Mouse (Mus musculus): ENCODE results near the gene Slc39a9. TPM values are rescaled to one million over a fixed set of nuclear protein-coding genes. Genes with fewer than 3 reads are reported as not detected.

Gene Slc39a9
- 26.8 and 29.1 TPM in 2 replicates for polyA plus RNA-seq (2012; rRNA removed)

DNA sequence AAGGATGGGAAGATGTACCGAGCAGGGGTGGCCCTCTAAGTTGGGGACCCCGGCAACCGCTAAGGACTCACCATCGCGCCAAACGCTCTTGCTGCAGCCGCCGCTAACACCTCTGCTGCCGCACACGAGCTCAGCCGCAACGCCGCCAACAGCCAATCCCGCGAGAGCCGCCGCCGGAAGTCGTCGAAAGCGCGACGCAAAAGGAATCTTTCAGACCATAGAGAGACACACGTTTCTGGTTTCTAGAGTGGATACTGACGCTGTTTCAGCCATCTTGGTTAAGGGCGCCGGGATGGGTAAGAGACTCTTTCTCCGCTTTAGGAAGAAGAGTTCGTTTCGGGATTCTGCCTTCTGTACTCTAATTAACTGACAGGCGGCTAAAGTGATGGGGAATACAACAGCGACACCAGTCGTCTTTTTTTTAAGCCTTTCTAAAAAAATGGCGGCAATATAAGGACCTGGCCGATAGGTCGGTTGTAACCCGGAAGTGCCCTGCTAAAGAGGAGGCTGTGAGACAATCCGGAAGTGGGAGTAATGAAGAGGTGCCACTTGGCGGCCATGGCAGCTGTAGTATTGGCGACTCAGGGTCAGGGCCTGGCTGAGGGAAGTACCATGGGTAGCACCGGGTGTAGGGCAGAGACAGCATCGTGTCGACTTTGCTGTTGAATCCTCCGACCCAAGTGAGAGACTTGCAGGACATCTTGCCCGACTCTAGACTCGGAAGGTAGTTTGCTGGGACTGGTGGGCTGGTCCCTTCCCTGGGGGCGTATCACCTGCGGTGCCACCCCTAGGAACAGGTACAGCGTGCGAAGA is at the start of gene Slc39a9, which contains the start of gene Erh:
Slc39a9 (plus strand) TSS at position 191 of the 813 bp plus-strand sequence.
Erh (minus strand) TSS at position 649 of the 813 bp plus-strand sequence.
- peak; percentile 88 to 96 for DNase-seq (ENCODE audit: extremely low spot score in 1 of 2, low spot score in 1 of 2)

DNA sequence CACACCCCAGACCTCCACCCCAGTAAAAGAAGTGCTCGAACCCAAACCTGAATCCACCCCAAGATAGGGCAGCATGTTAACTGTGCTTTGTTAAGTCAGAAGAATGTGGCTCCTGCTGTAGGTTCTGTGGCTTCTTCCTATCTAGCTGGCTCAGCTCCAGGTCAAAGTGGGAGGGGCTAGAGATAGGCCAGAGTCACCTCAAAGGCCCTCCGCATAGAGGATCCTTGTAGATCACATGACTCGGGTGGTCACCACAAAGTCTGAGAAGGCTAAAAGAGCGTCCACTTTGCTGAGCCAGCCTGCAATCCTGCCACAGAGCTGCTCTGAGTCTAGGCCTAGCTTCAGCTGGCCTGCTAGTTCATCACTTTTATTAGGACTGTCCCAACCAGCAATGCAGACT is 49.5 kb upstream of the Slc39a9 start:
- no peak for DNase-seq (ENCODE audit: extremely low spot score in 1 of 2, low spot score in 1 of 2)

DNA sequence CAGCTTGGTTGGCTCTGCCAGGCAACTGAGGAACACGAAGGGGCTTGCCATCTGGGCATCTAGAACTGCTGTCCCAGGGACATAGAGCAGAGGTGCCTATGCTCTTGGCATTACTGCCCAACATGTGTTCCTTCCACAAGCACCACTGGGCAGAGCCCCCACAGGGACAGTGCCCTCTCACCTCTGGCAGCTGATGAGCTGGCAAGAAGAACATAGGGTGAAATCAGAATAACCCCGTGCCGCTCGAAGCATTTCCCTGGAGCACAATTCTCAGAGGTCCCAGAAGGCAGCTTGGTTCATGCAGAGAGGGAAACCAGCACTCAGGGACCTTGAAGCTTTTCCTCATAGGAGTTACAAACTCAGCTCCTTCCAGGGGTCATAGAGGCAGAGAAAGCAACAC is 48.9 kb upstream of the Slc39a9 start:
- DNase-seq (ENCODE audit: extremely low spot score in 1 of 2, low spot score in 1 of 2) = no peak

DNA sequence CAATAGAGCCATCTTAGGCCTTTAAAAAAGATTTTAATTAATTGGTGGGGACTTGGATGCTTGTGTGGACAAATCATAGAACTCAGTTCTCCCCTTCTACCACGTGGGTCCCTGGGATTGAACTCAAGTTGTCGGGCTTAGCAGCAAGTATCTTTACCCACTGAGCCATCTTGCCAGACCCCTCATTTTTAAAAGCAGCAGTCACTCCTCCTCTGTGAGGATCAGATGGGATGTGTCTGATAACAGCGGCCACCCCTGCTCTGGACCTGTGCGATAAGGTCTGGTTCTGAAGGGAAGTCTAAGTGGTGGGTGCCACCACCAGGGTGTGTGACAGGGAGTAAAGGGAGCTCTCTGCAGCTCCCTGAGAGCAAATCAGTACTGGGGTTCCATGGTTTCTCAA is 48.1 kb upstream of the Slc39a9 start:
- DNase-seq (ENCODE audit: extremely low spot score in 1 of 2, low spot score in 1 of 2) = no peak

GRCm38 (mm10) chr12:80595968-80596367 is 47.7 kb upstream of the Slc39a9 start:
- no peak for DNase-seq (ENCODE audit: extremely low spot score in 1 of 2, low spot score in 1 of 2)

DNA sequence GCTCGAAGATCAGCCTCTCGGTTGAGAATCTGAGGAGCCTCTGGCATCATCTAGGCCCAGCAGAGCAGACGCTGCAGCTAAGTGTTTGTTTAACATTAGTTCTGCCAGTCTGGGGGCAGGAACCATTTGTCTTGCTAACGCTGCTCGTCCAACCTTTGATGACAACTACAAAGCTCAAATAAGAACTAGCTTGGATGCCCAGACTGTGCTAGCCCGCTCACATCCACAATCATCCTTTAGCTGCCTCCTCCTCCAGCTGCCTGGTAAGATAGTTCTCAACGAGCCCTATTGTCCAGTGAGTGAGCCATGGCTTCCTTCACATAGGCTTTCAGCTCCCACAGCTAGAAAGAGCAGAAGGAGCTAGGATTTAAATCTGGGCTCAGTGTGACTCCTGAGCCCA is 45.4 kb upstream of the Slc39a9 start:
- DNase-seq (ENCODE audit: extremely low spot score in 1 of 2, low spot score in 1 of 2) = no peak

- peak; percentile 41 to 52 for DNase-seq (ENCODE audit: extremely low spot score in 1 of 2, low spot score in 1 of 2)
Measured at GRCm38 (mm10) chr12:80598756-80599155, 44.9 kb upstream of the Slc39a9 start.

DNA sequence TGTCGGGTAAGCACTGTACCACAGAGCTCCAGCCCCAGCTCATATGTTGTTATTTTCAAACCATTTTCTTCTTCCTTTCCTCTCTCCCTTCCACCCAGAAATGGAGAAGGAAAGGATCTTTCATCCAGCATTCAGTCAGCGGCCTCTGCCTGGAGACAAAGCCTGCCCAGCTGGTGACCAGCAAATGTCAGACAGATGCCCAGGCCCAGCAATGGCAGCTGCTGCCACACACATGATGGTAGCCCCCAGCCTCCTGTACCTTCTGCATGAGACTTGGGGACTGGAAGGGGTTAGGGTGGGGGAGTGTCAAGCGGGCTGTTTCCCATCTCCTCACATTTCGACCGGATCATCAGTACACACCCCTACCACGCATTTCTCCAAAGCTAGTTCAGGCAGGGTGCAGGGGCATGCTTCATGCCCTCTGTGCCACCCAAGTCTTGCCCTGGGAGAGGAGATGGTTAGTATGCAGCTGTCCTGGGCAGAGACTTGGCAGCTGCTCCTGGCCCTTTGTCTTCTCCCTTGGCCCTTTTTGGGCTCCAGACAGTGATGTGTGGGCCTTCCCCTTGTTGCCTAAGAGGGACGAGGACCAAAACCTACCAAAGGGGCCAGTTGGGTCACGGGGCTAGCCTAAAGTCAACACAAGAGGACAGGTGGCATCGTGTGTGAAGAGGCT is 42.0 kb upstream of the Slc39a9 start:
- DNase-seq (ENCODE audit: extremely low spot score in 1 of 2, low spot score in 1 of 2) = no peak

GRCm38 (mm10) chr12:80602432-80602831 is 41.3 kb upstream of the Slc39a9 start:
- no peak for DNase-seq (ENCODE audit: extremely low spot score in 1 of 2, low spot score in 1 of 2)

DNA sequence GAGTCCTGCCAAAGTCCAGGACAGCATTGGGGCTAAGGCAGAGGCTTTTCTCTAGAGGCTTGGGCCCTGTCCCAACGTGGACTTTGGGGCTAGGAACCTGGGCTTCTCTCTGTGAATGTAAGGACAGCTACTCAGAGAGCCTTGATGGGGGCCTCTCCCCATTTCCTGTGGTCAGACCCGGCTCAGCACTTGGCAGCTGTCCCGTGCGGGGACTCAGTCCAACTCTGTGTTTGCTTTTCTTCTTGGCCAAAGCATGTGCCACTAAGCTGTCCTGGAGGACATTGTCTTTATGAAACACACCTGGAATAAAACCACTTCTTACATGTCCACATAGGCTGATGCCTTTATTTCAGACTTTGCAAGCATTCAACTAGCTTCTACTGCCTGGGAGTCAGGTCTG is 40.1 kb upstream of the Slc39a9 start:
- DNase-seq (ENCODE audit: extremely low spot score in 1 of 2, low spot score in 1 of 2) = peak in 1 of 2 experiments; percentile 24

DNA sequence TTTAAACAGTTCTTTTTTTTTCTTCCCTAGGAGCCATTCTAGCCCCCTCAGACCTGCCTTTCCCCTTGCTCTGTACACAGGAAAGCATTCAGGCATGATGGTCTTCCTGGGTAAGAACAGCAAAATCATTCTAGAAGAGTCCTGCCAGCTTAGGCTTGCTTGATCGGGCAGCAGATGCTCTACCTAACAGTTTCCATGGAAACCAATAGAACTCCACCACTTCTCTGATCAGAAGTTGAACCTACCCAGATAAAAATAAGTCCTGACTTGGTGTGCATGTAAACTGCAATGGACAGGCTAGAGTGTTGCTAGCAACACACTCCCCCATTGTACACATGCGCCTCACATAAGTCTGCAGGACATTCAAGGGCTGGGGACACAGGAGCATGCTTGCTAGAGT is 39.5 kb upstream of the Slc39a9 start:
- DNase-seq (ENCODE audit: extremely low spot score in 1 of 2, low spot score in 1 of 2) = peak in 1 of 2 experiments; percentile 43

GRCm38 (mm10) chr12:80608576-80608975 is 35.1 kb upstream of the Slc39a9 start:
- no peak for DNase-seq (ENCODE audit: extremely low spot score in 1 of 2, low spot score in 1 of 2)

DNA sequence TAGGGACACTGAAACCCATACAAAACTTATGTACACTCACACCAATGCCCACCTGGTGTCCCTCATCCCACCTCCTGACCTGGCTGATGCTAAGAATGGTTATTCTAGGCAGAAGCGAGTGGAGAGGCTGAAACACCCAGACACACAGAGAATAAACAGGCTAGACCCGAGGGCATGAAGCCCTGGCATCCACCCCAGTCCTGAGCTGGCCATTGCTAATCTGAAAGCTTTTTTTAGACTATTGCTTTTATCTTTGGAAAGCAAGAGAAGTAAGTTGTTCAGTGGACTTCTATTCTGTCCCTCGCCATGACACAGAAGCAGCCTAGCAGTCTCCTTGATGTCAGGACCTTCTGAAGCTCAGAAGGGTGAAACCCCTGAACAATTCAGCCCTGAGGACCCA is 33.8 kb upstream of the Slc39a9 start:
- no peak for DNase-seq (ENCODE audit: extremely low spot score in 1 of 2, low spot score in 1 of 2)

GRCm38 (mm10) chr12:80612113-80612791 is 31.4 kb upstream of the Slc39a9 start:
- no peak for DNase-seq (ENCODE audit: extremely low spot score in 1 of 2, low spot score in 1 of 2)

DNA sequence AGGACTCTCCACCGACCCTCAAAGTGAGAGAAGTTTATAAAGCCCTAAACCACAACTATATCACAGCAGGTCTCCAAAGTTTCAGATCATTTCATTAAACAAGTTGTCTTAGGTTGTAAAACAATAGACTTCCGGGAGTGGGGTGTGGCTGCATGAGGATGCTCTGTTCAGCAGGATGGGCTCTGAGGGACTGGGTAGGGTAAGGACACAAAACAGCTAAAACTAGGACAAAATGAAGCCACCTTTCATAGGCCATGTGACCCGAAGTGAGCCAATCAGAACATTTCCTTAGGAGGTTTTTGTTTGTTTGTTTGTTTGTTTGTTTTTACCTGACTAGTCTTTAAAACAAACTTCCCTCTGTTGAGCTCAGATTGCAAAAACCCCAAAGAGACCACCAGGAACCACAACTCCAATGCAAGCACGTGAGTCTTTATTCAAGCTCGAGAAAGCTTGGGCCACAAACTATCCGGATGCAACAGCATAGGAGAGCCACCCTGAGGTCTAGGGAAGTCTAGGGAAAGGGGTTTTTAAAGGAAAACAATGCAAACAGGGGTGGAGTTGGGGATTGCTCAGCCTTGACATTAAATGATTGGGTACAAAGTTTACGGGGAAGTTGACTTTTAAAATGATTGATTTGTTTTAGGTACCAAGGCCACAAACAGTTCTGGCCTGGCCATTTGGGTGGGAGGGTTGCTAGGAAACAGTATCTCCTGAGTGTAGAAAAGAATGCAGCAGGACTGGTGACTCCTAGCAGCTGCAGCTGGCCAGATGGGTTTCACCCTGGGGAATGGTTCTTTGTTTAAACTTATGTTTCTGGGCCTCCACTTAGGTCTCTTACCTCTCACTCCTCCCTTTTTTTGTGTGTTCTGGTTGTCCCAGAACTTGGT is 28.1 kb upstream of the Slc39a9 start:
- DNase-seq (ENCODE audit: extremely low spot score in 1 of 2, low spot score in 1 of 2) = no peak

GRCm38 (mm10) chr12:80620501-80620900 is 23.2 kb upstream of the Slc39a9 start:
- DNase-seq (ENCODE audit: extremely low spot score in 1 of 2, low spot score in 1 of 2) = no peak

DNA sequence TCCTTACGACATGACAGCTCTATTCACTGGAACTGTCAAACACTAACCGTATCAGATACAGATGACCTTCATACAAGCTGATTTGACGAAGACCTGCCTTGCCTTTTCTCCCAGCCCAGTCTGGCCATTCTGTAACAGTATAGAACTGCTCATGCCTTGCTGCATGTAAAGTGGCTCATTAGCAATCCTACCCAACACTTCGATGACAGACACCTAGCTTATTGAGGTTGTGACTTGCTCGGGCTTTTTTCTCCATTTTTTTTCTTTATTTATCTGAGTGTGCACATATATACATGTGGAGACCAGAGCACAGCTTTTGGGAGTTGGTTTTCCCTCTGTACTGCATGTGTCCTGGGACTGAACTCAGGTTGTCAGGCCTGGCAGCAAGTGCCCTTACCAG is 11.9 kb upstream of the Slc39a9 start:
- no peak for DNase-seq (ENCODE audit: extremely low spot score in 1 of 2, low spot score in 1 of 2)

DNA sequence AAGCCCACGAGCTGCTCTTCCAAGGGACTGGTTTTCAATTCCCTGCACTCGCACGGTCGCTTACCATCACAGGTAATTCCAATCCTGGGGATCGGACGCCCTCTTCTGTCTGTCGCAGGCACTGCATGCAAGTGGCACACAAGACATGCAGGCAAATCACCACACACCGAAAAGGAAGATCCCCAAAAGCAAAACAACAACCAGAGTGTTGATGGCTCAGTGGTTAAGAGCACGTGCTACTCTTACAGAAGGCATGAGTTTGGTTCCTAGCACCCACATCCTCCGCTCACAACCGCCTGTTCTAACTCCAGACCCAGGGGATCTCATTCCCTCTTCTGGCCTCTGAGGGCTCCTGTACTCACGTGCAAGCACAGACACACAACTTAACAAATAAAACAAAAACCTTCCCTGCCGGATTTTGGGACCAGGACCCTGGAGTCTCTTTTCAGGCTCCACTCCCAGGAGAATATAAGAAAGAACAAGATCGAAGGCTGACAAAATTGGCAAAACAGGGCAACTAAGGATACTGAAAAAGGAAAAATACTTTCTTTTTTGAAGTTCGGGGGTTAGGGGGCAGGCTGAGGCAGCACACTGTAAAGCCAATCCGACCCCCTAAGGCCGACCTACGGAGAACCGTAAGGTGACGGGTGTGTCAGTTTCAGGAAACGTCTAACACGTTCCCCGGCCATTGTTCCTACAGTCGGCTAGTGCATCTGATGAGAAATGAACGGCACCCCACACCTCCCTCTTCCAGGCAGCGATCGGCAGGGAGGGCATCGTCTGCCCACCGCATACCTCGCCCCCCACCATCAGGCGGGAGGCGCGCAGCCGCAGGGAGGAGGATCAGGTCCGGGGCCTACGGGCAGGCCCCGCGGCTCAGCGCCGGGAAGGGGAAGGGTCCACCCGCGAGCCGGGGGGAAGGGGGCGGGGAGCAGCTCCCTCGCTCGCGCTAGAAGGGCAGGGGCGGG is 674 bp upstream of the Slc39a9 start:
- DNase-seq (ENCODE audit: extremely low spot score in 1 of 2, low spot score in 1 of 2) = peak in 1 of 2 experiments; percentile 55

- DNase-seq (ENCODE audit: extremely low spot score in 1 of 2, low spot score in 1 of 2) = no peak
Measured at GRCm38 (mm10) chr12:80644506-80644868, 804 bp downstream of the Slc39a9 start.

All from frontal cortex, adult 2 months (tissue).